Mouse (Mus musculus) hindbrain, embryonic 14.5 days (tissue): ENCODE measurements at regions not wholly inside any gene's neighbourhood (a gene's known extent, or its start where the extent isn't known, plus 50 kb on each side); places are given as distances from the start of the nearest gene placed in this dataset.

Source experiments
- ATAC-seq: fragments of 200-750 bp; cut with Nextera tagmentation; 2 replicates; pipeline ENCODE4 v1.8.0; 2017; ENCODE audit warnings: moderate number of reproducible peaks, mild to moderate bottlenecking, moderate TSS enrichment, moderate library complexity; ENCODE audit not compliant: low FRiP score
- DNase-seq: peaks from one replicate; pipeline ENCODE4 v3.0.0-alpha.2; 2015; ENCODE audit warnings: low spot score
- H3K27ac ChIP-seq: fragments of 300-500 bp; sonication (generic); 2 replicates; pipeline ENCODE4 v1.5.1; 2014; ENCODE audit warnings: mild to moderate bottlenecking, moderate library complexity
- H3K27me3 ChIP-seq: fragments of 300-500 bp; sonication (generic); 2 replicates; pipeline ENCODE4 v1.6.1; 2014; ENCODE audit warnings: mild to moderate bottlenecking, low read length, mixed read lengths; ENCODE audit not compliant: control insufficient read depth, insufficient read depth
- H3K36me3 ChIP-seq: fragments of 300-500 bp; sonication (generic); replicated peaks from 2 replicates; pipeline ENCODE4 v1.6.1; 2014; ENCODE audit not compliant: control insufficient read depth, insufficient read depth
- H3K4me1 ChIP-seq: fragments of 300-500 bp; sonication (generic); replicated peaks from 2 replicates; pipeline ENCODE4 v1.6.1; 2014; ENCODE audit warnings: antibody characterized with exemption, low read length, mixed read lengths; ENCODE audit not compliant: control insufficient read depth, insufficient read depth
- H3K4me2 ChIP-seq: fragments of 300-500 bp; sonication (generic); replicated peaks from 2 replicates; pipeline ENCODE4 v1.6.1; 2014; ENCODE audit warnings: mild to moderate bottlenecking, moderate library complexity
- H3K4me3 ChIP-seq: fragments of 300-500 bp; sonication (generic); replicated peaks from 2 replicates; pipeline ENCODE4 v1.5.1; 2014; ENCODE audit warnings: mild to moderate bottlenecking, low read length
- H3K9ac ChIP-seq: fragments of 300-500 bp; sonication (generic); 2 replicates; pipeline ENCODE4 v1.6.1; 2014
- H3K9me3 ChIP-seq: fragments of 300-500 bp; sonication (generic); 2 replicates; pipeline ENCODE4 v1.6.1; 2016; ENCODE audit warnings: low read length; ENCODE audit not compliant: control insufficient read depth
- WGBS: fragments of 180-500 bp; shearing (Covaris S2); extraction: QIAGEN DNeasy Blood & Tissue Kit; methylation state at CpG from one replicate; pipeline ENCODE4 v1.1.7; 2014; 5-methylcytosine and 5-hydroxymethylcytosine counted together

DNA sequence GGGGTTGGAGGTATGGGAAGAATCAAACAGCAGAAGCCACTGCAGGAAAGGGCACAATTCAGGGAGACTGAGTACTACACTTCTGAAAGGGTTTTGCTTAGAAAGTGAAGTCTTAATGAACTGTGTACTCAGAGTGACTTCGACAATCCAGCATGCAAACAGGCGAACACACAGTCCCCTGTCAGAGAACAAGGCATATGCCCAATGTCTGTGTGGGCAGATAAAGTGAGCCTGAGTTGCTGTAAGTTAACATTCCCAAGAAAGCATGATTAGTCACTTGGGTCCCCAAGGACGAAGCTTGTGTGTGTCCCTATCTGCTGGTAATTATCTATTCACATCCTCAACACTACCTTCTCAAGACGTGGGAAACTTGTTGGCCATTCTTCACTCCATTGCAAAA is 115.2 kb upstream of the Nav3 start:
- no peak overlapping the region for H3K9ac ChIP-seq
- no peak for DNase-seq
- H3K36me3 ChIP-seq: no peaks in the 10 kb centered on the region
- H3K4me1 ChIP-seq: no peaks in the 10 kb centered on the region
- 77% methylated on average over 4 of the region's 4 CpGs for WGBS
- H3K4me3 ChIP-seq: no peak overlapping the region
- H3K27me3 ChIP-seq: no peaks in the 10 kb centered on the region
- no peaks in the 10 kb centered on the region for H3K9me3 ChIP-seq
- no peak overlapping the region for H3K27ac ChIP-seq
- H3K4me2 ChIP-seq: no peak overlapping the region
- ATAC-seq: no peak

DNA sequence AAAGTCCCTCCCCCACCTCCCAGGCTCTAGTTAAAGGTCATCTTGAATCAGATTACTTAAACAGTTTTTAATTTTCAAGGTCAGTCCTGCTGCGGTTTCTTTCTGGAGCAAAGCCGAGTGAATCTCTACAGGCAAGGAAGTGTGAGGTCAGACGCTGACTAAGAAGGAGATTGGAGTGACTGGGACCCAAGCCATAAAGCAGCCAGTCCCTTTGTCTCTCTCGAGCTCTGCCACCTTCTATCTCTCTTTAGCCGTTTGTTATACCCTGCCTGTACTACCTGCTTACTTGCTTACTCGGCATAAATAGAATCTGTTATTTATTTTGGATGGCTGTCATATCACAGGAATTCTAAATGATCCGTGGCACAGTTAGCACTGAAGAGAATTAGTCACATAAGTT is 117.5 kb upstream of the Nav3 start:
- Histone ChIP-seq H3K4me2 (no peak overlapping the region), H3K4me3 (no peak overlapping the region), H3K27me3 (no peaks in the 10 kb centered on the region), H3K36me3 (no peaks in the 10 kb centered on the region), H3K27ac (no peak overlapping the region), H3K9me3 (no peaks in the 10 kb centered on the region), H3K9ac (no peak overlapping the region), H3K4me1 (no peaks in the 10 kb centered on the region)
- DNase-seq (no peak), ATAC-seq (no peak)
- WGBS: 76% methylated on average over 7 of the region's 7 CpGs

DNA sequence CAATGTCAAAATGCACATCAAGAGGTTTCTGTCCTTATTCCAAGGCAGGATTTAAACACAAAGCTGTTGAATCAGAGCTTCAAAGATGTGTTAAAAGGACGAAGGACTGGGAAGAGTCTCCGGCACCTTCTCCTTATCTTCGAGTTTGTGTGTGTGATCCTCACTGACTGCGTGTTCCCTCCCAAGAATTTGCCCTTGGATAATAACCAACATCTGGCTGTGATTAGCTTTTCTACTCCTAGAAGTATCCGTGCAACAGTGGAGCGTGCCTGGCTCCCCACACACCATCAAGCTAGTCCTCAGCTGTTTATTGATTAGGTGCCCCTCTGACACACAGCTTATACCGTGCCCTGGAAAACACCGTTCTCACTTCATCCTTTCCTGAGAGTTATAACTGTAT is 130.0 kb upstream of the Nav3 start:
- Histone ChIP-seq H3K4me1 (no peaks in the 10 kb centered on the region), H3K36me3 (no peaks in the 10 kb centered on the region), H3K27ac (no peak overlapping the region), H3K4me2 (no peak overlapping the region), H3K9ac (no peak overlapping the region), H3K27me3 (no peaks in the 10 kb centered on the region), H3K9me3 (no peaks in the 10 kb centered on the region), H3K4me3 (no peak overlapping the region)
- ATAC-seq: no peak
- WGBS: 82% methylated on average over 8 of the region's 8 CpGs
- DNase-seq: no peak

DNA sequence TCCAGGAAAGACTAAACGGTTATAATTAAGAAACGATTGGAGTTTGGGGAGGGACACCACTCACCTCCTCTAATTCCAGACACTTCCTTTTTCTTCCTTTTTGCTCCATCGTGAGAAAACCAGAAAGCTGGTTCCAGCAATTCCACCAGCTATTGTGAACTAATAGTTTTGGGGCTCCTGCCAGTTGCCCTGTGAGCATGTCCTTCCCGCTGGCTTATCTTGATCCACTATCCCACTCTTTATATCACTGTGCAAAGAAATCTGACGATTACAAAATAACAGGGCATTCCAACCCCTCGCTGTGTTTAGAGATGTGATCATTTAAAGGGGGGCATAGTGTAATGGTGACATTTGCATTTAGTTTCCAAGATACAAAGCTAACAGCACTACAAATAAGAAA is 130.5 kb upstream of the Nav3 start:
- Histone ChIP-seq H3K27ac (no peak overlapping the region), H3K4me3 (no peak overlapping the region), H3K9me3 (no peaks in the 10 kb centered on the region), H3K27me3 (no peaks in the 10 kb centered on the region), H3K4me1 (no peaks in the 10 kb centered on the region), H3K36me3 (no peaks in the 10 kb centered on the region), H3K9ac (no peak overlapping the region), H3K4me2 (no peak overlapping the region)
- 78% methylated on average over 6 of the region's 6 CpGs for WGBS
- DNase-seq (no peak), ATAC-seq (no peak)

DNA sequence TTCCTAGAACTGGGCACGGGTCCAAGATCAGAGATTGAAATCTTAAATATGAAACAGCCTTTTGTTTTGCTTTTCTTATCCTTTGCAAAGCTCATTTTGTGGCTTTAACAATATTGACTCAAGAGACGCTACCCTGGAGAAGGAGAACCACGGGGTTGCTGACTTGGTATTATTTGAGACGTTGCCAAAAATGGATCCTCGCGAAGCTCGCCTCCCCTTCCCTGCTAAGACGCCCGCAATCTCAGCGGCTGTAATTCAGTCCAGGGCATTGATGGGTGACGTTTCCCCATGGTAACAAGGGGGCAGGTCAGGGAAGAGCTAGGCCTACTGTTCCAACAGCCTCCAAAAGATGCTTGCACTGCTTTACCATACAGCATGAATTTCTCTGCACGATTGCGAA is 131.5 kb upstream of the Nav3 start:
- DNase-seq: peak; percentile 40
- ATAC-seq: peak; percentile 57; the same call in 1 of the 2 replicates
- Histone ChIP-seq H3K4me1 (no peaks in the 10 kb centered on the region), H3K4me2 (no peak overlapping the region), H3K9me3 (no peaks in the 10 kb centered on the region), H3K4me3 (no peak overlapping the region), H3K9ac (no peak overlapping the region), H3K27ac (no peak overlapping the region), H3K36me3 (no peaks in the 10 kb centered on the region), H3K27me3 (no peaks in the 10 kb centered on the region)
- 50% methylated on average over 13 of the region's 13 CpGs for WGBS

DNA sequence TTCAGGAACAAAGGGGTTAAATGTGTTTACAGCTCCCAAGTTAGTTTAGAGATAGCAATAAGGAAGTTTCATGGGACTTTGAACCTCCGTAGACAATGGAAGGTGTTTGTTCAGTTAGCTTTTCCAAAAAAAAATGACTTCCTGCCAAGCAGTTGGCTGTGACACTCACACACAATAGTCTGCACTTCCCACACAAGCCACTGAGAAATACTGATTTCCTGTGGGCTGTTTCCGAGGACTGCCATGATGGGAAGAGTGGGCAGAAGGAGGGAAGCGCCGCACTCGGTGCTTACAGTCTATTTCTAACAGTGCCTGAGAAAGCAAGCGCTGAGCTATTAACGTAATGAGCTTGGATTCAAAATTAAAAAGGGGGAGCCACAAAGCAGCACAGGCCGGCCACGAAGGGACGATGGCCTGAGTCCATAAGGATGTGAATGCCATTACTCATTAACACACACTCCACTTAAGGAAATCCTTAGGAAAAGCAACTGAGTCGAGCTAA is 144.4 kb upstream of the Nav3 start:
- ATAC-seq (no peak; the same call in 1 of the 2 replicates), DNase-seq (no peak)
- no peaks in the 10 kb centered on the region for H3K36me3 ChIP-seq
- no peaks in the 10 kb centered on the region for H3K9me3 ChIP-seq
- no peak overlapping the region for H3K27ac ChIP-seq
- no peak overlapping the region for H3K9ac ChIP-seq
- H3K4me2 ChIP-seq: no peak overlapping the region
- H3K4me1 ChIP-seq: no peaks in the 10 kb centered on the region
- 74% methylated on average over 11 of the region's 11 CpGs for WGBS
- H3K4me3 ChIP-seq: no peak overlapping the region
- no peaks in the 10 kb centered on the region for H3K27me3 ChIP-seq

DNA sequence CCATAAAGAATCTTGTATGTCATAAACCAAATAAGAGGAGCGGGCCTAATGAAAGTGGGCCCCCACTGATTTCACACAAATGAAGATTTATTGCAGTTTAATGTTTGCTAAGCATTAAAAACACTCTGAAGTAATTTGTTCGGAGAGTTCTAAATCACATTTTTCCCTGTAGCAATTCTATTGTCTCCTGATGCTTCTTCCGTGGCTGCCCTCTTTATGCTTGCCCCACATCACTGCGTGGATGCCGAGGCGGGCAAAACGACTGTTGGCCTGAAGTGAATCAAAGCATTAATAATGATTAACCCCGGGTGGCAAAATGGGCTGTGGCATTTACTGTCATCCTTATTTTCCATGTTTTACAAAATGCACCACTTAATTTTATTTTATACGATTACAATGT is 134.9 kb upstream of the E2f7 start:
- 0 out of 2 replicates have a peak overlapping the region, but pooled peaks have one; percentile 7 for H3K4me2 ChIP-seq
- no peak for ATAC-seq
- H3K9ac ChIP-seq: no peak overlapping the region
- DNase-seq: no peak
- H3K27ac ChIP-seq: no peak overlapping the region
- 43% methylated on average over 9 of the region's 9 CpGs for WGBS
- H3K4me1 ChIP-seq: no peaks in the 10 kb centered on the region
- H3K27me3 ChIP-seq: no peaks in the 10 kb centered on the region
- H3K4me3 ChIP-seq: no peak overlapping the region
- peaks cover 9% of the 10 kb centered on the region for H3K9me3 ChIP-seq
- H3K36me3 ChIP-seq: no peaks in the 10 kb centered on the region

DNA sequence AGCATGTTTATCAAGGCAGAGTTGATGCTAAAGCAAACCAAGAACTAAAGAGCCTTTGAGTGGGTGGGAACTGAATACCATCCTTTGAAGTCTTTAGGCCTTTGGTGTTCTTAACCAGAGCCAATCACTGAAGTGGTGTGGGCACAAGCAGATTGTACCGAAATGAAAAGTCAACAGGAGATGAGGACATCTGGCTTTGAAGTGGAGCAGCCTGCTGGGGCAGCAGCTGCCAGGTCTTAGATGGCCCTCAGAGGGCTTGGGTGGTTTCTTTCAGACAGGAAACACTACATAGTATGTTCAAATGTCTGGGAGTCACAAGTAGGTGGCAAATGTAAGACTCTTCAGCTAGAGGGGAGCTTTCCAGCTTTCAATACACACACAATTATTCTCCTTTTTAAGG is 128.2 kb upstream of the E2f7 start:
- Histone ChIP-seq H3K4me3 (no peak overlapping the region), H3K4me2 (no peak overlapping the region), H3K9me3 (peaks cover 9% of the 10 kb centered on the region), H3K4me1 (no peaks in the 10 kb centered on the region), H3K27ac (no peak overlapping the region), H3K9ac (no peak overlapping the region), H3K27me3 (no peaks in the 10 kb centered on the region), H3K36me3 (no peaks in the 10 kb centered on the region)
- WGBS: 37% methylated on average over 1 of the region's 1 CpGs
- DNase-seq (no peak), ATAC-seq (no peak)

DNA sequence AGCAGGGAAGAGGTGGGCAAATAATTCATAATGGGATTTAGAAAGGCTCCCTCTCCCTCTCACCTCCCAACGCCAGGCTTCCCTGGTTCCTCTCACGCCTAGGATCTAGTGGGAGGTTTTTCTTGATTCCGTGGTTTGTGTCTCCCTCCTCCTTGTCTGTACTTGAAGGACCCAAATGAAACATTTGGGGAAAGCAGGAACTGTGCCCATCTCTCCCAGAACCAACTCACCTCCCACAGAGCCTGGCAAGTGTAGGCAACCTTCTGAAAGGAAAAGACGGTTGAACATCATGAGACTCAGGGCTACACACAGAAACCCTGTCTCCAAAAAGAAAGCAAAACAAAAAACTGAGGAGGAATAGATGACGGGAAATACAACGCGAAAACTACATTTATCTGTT is 126.0 kb upstream of the E2f7 start:
- H3K27ac ChIP-seq: no peak overlapping the region
- H3K4me2 ChIP-seq: no peak overlapping the region
- H3K27me3 ChIP-seq: no peaks in the 10 kb centered on the region
- ATAC-seq (no peak), DNase-seq (no peak)
- H3K9me3 ChIP-seq: peaks cover 2% of the 10 kb centered on the region; the same call in 1 of the 2 replicates
- WGBS: 92% methylated on average over 7 of the region's 7 CpGs
- H3K36me3 ChIP-seq: no peaks in the 10 kb centered on the region
- no peak overlapping the region for H3K9ac ChIP-seq
- no peaks in the 10 kb centered on the region for H3K4me1 ChIP-seq
- H3K4me3 ChIP-seq: no peak overlapping the region

DNA sequence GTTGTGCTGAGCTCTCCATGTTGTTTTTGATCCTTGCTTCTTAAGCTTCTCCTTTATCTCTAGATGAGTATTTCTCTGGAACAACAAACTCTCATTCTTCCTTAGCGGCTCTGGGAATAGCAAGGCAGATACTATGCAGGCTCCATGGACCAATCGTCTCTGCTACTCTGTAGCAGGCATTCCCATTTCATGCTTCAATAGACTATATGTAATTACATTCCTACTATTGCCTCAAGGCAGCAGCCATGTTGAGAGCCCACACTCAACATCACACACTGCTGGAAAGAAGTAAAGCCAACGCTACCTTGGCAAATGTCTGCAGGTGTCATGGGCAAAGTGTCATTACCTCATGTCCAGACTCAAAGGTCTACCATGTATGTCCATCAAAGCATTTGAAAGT is 119.6 kb upstream of the E2f7 start:
- Histone ChIP-seq H3K27ac (no peak overlapping the region), H3K4me2 (no peak overlapping the region), H3K4me3 (no peak overlapping the region), H3K9ac (no peak overlapping the region), H3K9me3 (no peaks in the 10 kb centered on the region), H3K4me1 (no peaks in the 10 kb centered on the region), H3K27me3 (no peaks in the 10 kb centered on the region), H3K36me3 (no peaks in the 10 kb centered on the region)
- WGBS: 85% methylated on average over 3 of the region's 3 CpGs
- DNase-seq: no peak
- ATAC-seq: no peak
